Mouse (Mus musculus) layer of hippocampus, postnatal 14 days (tissue): ENCODE data around the gene Ccdc34. TPM values are rescaled to one million over a fixed set of nuclear protein-coding genes. Genes with fewer than 3 reads are reported as not detected.

Source experiments
- DNase-seq, 2 experiments: peaks; one replicate each; pipeline ENCODE4 v3.0.0; 2021 to 2022; ENCODE audit warnings: low spot score in 2 of 2, mixed read lengths in 1 of 2
- long read RNA-seq, 2 experiments: library from polyadenylated mRNA; stranded (forward); transcript quantifications; one replicate each; pipeline ENCODE4 v2.0.0; 2021
- total RNA-seq, 2 experiments: library from RNA; stranded (reverse); gene quantifications; 2 replicates each; pipeline ENCODE4 v1.2.3; 2021

The Ccdc34 gene
- 10 to 100 TPM; 22.4 to 24.7 TPM for total RNA-seq
- long read RNA-seq, experiment 1, transcript Ccdc34-201 (6 exons, 2,070 nt), result major isoform, 34 of 45 reads
- long read RNA-seq, experiment 1, partial matches to known transcripts, result 4 of 45 reads
- long read RNA-seq, experiment 1, other reads (novel, unspliced or antisense), result 7 of 45 reads
- long read RNA-seq, experiment 2, transcript Ccdc34-201 (6 exons, 2,070 nt), result major isoform, 35 of 49 reads
- long read RNA-seq, experiment 2, partial matches to known transcripts, result 7 of 49 reads
- long read RNA-seq, experiment 2, other reads (novel, unspliced or antisense), result 6 of 49 reads

GRCm38 (mm10) chr2:110017616-110018505 lies at the start of gene Ccdc34:
TSS of gene Ccdc34 (plus strand) at chr2:110017817.
- DNase-seq, result peak; percentile 89 to 94

GRCm38 (mm10) chr2:109969381-109969780 lies 48.2 kb upstream of the Ccdc34 start:
- no peak for DNase-seq

- no peak for DNase-seq
Measured at GRCm38 (mm10) chr2:109969926-109970532, 47.6 kb upstream of the Ccdc34 start.

GRCm38 (mm10) chr2:109970744-109971410 lies 46.7 kb upstream of the Ccdc34 start:
- DNase-seq, result no peak

GRCm38 (mm10) chr2:109972310-109972709 lies 45.3 kb upstream of the Ccdc34 start:
- no peak for DNase-seq

GRCm38 (mm10) chr2:109972922-109973321 lies 44.7 kb upstream of the Ccdc34 start:
- DNase-seq, result no peak

- DNase-seq, result no peak
Measured at GRCm38 (mm10) chr2:109974807-109975206, 42.8 kb upstream of the Ccdc34 start.

GRCm38 (mm10) chr2:109976181-109976580 lies 41.4 kb upstream of the Ccdc34 start:
- DNase-seq, result no peak

GRCm38 (mm10) chr2:109977322-109977721 lies 40.3 kb upstream of the Ccdc34 start:
- no peak for DNase-seq

- DNase-seq, result no peak
Measured at GRCm38 (mm10) chr2:109979209-109979608, 38.4 kb upstream of the Ccdc34 start.

- no peak for DNase-seq
Measured at GRCm38 (mm10) chr2:109983435-109983834, 34.2 kb upstream of the Ccdc34 start.

GRCm38 (mm10) chr2:109984930-109985329 lies 32.7 kb upstream of the Ccdc34 start:
- DNase-seq, result no peak

- no peak for DNase-seq
Measured at GRCm38 (mm10) chr2:109985560-109985959, 32.1 kb upstream of the Ccdc34 start.

GRCm38 (mm10) chr2:109986036-109986785 lies 31.4 kb upstream of the Ccdc34 start:
- no peak for DNase-seq

GRCm38 (mm10) chr2:109987946-109988345 lies 29.7 kb upstream of the Ccdc34 start:
- DNase-seq, result no peak

- no peak for DNase-seq
Measured at GRCm38 (mm10) chr2:109989196-109989595, 28.4 kb upstream of the Ccdc34 start.

- no peak for DNase-seq
Measured at GRCm38 (mm10) chr2:109989679-109990473, 27.7 kb upstream of the Ccdc34 start.

GRCm38 (mm10) chr2:109991754-109992153 lies 25.9 kb upstream of the Ccdc34 start:
- DNase-seq, result no peak

GRCm38 (mm10) chr2:109992448-109993073 lies 25.1 kb upstream of the Ccdc34 start:
- DNase-seq, result no peak
